Mouse (Mus musculus) myocyte (in vitro differentiated cells): Measurements from ENCODE around the gene Kcnip2. TPM values are rescaled to one million over a fixed set of nuclear protein-coding genes. Genes with fewer than 3 reads are reported as not detected.

ENCODE experiments used
- H3K27me3 ChIP-seq: one replicate; pipeline ENCODE4 v1.6.1; 2011; ENCODE audit not compliant: control insufficient read depth, insufficient read depth, insufficient read length
- H3K36me3 ChIP-seq: one replicate; pipeline ENCODE4 v1.6.1; 2011; ENCODE audit not compliant: control insufficient read depth, insufficient read depth
- H3K4me2 ChIP-seq: one replicate; pipeline ENCODE4 v1.6.1; 2011; ENCODE audit warnings: low read depth, control low read depth
- H3K4me3 ChIP-seq: one replicate; pipeline ENCODE4 v1.5.1; 2011; ENCODE audit warnings: mild to moderate bottlenecking, control low read depth, moderate library complexity
- H3K79me2 ChIP-seq: one replicate; pipeline ENCODE4 v1.6.1; 2011; ENCODE audit not compliant: control insufficient read depth, insufficient read depth
- H3ac ChIP-seq: one replicate; pipeline ENCODE4 v1.6.1; 2011; ENCODE audit not compliant: control insufficient read depth, insufficient read length
- CEBPB ChIP-seq: IDR thresholded peaks from 2 replicates; pipeline ENCODE4 v1.6.1; 2011; ENCODE audit warnings: mild to moderate bottlenecking, moderate library complexity; ENCODE audit not compliant: poor library complexity, insufficient read depth, severe bottlenecking
- E2F4 ChIP-seq: IDR thresholded peaks from one replicate; pipeline ENCODE4 v1.6.1; 2011; ENCODE audit warnings: mild to moderate bottlenecking, control low read depth, moderate library complexity; ENCODE audit not compliant: insufficient read depth
- MAX ChIP-seq: IDR thresholded peaks from one replicate; pipeline ENCODE4 v1.6.1; 2011; ENCODE audit warnings: low read depth, mild to moderate bottlenecking, control low read depth
- MYOD1 ChIP-seq, 3 experiments: IDR thresholded peaks; one replicate each; pipeline ENCODE4 v1.6.1; 2011; ENCODE audit warnings: control low read depth in 2 of 3, low read depth in 2 of 3, mild to moderate bottlenecking in 2 of 3, moderate library complexity in 1 of 3; ENCODE audit not compliant: insufficient read length in 2 of 3, control insufficient read depth in 1 of 3
- MYOG ChIP-seq, 3 experiments: IDR thresholded peaks; one replicate each; pipeline ENCODE4 v1.6.1; 2011; ENCODE audit warnings: control low read depth in 2 of 3, low read depth in 2 of 3, mild to moderate bottlenecking in 2 of 3; ENCODE audit not compliant: insufficient read length in 2 of 3, control insufficient read depth in 1 of 3, insufficient read depth in 1 of 3
- POLR2A ChIP-seq: IDR thresholded peaks from one replicate; pipeline ENCODE4 v1.6.1; 2011; ENCODE audit warnings: low read depth, mild to moderate bottlenecking, control low read depth, moderate library complexity; ENCODE audit not compliant: insufficient read length
- POLR2AphosphoS2 ChIP-seq: IDR thresholded peaks from one replicate; pipeline ENCODE4 v1.6.1; 2011; ENCODE audit warnings: low read depth, control low read depth; ENCODE audit not compliant: insufficient read length
- REST ChIP-seq: IDR thresholded peaks from one replicate; pipeline ENCODE4 v1.6.1; 2011; ENCODE audit warnings: mild to moderate bottlenecking, control low read depth, moderate library complexity; ENCODE audit not compliant: insufficient read depth, insufficient read length
- SRF ChIP-seq: IDR thresholded peaks from one replicate; pipeline ENCODE4 v1.6.1; 2011; ENCODE audit warnings: low read depth; ENCODE audit not compliant: control insufficient read depth, insufficient read length
- TCF12 ChIP-seq: IDR thresholded peaks from one replicate; pipeline ENCODE4 v1.6.1; 2011; ENCODE audit warnings: mild to moderate bottlenecking, control low read depth; ENCODE audit not compliant: poor library complexity, insufficient read depth, severe bottlenecking
- TCF3 ChIP-seq: IDR thresholded peaks from one replicate; pipeline ENCODE4 v1.6.1; 2011; ENCODE audit warnings: low read depth, control low read depth; ENCODE audit not compliant: insufficient read length
- USF1 ChIP-seq: IDR thresholded peaks from one replicate; pipeline ENCODE4 v1.6.1; 2011; ENCODE audit warnings: low read depth, mild to moderate bottlenecking, control low read depth, moderate library complexity
- polyA plus RNA-seq: library from polyadenylated mRNA; unstranded; fragments of >200 nt; fragmentation: generic; extraction: Trizol; gene quantifications from one replicate; pipeline ENCODE4 v1.2.1, GENCODE M21; 2012; ENCODE audit warnings: missing spikeins

The Kcnip2 gene
- polyA plus RNA-seq, 1 experiment = 0.04 TPM

DNA sequence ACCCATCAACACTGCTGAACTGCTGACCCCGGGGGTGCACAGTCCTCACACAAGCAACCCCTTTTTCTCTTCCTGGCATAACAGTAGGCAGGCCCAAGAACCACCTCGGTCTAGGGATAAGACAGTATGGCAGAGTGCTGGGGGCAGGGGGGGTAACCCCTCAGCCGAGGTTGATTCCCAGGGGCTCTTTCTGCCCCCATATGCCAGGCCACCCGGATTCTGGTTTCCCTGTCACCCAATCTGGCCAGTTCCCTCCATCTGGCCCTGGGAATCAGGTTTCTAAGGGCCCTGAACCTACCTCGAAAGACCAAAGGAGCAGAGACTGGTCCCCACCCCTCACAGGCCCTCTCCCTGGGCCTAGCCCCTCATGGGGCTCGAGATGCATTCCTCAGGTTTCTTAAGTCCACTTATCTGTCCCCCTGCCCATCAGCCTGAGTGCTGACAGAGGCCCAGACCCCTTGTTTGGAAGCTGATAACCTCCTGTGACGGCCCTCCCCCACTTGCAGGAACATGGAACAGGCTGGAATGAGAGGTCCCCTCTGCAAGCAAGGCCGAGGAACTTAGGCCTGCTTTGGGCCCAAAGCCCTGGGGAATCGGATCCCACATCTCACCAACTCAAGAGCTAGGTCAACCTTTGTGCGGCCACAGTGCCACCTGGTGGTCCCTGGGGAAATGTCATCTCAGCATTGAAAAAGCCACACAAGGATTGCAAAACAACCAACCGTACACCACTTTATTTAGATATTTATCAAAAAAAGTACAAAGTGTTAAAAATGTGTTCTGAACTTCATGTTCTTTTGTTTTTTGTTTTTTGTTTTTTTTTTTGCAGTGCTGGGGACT is 68.6 kb downstream of the Kcnip2 start:
- H3K4me2 ChIP-seq = no peak overlapping the region
- no peak overlapping the region for H3ac ChIP-seq
- H3K4me3 ChIP-seq = no peak overlapping the region
- H3K36me3 ChIP-seq = no peaks in the 10 kb centered on the region
- TF ChIP-seq CEBPB (0 out of 2 replicates have a peak, but pooled peaks have one; percentile 50), E2F4 (no peak)
- peaks cover 15% of the 10 kb centered on the region for H3K27me3 ChIP-seq
- no peaks in the 10 kb centered on the region for H3K79me2 ChIP-seq

DNA sequence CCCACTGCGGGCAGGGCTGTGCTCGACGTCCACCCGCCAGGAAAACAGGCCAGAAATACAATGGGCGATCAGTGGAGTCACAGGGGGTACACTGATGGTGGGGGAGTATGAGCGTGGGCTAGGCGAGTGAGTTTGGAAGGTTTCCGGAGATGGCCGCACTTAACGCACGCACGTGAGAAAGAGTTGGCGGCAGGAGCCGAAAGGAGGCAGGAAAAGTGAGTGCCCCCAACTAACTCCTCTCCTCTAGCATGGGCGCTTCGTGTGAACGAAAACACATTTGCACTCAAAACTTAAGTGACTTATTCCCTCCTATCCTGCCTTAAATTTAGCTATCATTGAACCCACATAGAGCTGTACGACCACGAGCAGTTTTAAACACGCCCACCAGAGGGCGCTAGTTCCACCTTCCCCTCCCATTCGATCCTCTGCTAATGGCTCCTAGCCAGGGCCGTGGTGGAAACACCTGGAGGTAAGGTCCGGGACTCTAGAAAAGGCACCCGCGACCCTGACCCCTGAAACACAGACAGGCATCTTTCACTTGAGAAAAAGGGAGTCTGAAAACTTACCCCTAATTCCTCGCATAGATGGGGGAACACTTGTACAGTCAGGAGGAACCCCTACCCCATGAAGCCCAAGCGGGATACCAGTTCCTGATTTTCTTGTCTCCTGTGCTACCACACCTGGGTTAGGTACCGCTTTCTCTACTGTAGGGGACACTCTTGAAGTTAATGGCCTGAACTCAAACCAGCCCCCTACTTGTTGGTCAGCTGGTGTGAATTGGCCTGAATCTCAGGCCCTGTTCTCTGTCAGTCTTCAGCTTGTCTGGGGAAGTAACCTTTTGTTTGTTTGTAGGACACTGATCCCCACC is 69.5 kb downstream of the Kcnip2 start:
- TF ChIP-seq MYOG (IDR thresholded peaks at IDR 0.05; ENCODE audit: control insufficient read depth in 1 of 3, insufficient read depth in 1 of 3, insufficient read length in 2 of 3, low read depth in 2 of 3) (no peak), SRF (no peak), CEBPB (no peak), POLR2AphosphoS2 (no peak), E2F4 (no peak), TCF3 (no peak), TCF12 (no peak), USF1 (no peak), MYOD1 (IDR thresholded peaks at IDR 0.05; ENCODE audit: control insufficient read depth in 1 of 3, insufficient read length in 2 of 3, low read depth in 2 of 3) (no peak), MAX (no peak), REST (no peak)
- no peak overlapping the region for H3ac ChIP-seq
- no peaks in the 10 kb centered on the region for H3K36me3 ChIP-seq
- no peak overlapping the region for H3K4me3 ChIP-seq
- peaks cover 24% of the 10 kb centered on the region for H3K27me3 ChIP-seq
- no peak overlapping the region for H3K4me2 ChIP-seq
- H3K79me2 ChIP-seq = no peaks in the 10 kb centered on the region

DNA sequence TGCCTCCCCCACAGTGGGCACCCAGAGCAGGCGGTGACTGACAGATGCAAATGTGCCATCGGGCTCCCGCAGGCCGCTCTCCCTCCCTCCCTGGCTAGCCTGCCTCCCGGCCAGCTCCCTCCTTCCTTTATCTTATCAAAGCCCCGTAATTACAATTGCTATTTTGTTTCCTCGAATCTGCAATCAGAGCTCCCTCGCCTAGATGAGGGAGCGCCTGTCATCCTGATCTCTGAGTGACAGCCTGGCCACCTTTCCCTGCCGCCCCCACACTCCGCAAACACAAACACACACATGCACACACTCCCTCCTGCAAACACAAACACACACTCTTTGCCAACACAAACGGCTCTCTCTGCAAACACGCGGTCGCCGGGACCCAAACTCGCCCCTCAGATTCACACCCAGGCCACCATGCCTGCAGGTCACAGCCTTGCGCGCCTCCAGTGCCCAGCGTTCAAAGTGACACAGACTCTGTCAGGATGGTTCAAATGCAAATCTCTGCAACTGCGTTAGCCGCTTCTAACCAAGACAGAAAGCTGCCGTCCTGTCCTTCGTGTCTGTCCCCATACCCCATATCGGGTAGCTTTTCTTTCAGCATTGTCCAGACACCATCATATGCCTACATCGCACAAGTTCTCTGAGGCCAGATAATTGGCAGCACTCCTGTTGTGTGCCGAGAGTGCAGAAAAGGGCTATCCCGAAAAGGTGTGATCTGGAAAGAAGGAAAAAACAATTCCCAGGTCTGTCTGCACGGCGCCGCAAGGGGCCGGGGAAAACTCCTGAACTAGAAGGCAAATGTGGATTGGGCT is 70.3 kb downstream of the Kcnip2 start:
- Histone ChIP-seq H3K27me3 (peaks cover 30% of the 10 kb centered on the region), H3K4me3 (no peak overlapping the region)
- no peak for TF ChIP-seq TCF12
- TF ChIP-seq CEBPB = no peak
- no peak for TF ChIP-seq POLR2AphosphoS2
- TF ChIP-seq POLR2A = no peak
- no peak for TF ChIP-seq MYOG (IDR thresholded peaks at IDR 0.05; ENCODE audit: control insufficient read depth in 1 of 3, insufficient read depth in 1 of 3, insufficient read length in 2 of 3, low read depth in 2 of 3)
- TF ChIP-seq MAX = no peak
- TF ChIP-seq E2F4 = no peak
- TF ChIP-seq TCF3 = no peak
- no peak for TF ChIP-seq USF1
- no peak for TF ChIP-seq REST
- no peak for TF ChIP-seq SRF
- TF ChIP-seq MYOD1 (IDR thresholded peaks at IDR 0.05; ENCODE audit: control insufficient read depth in 1 of 3, insufficient read length in 2 of 3, low read depth in 2 of 3) = no peak

DNA sequence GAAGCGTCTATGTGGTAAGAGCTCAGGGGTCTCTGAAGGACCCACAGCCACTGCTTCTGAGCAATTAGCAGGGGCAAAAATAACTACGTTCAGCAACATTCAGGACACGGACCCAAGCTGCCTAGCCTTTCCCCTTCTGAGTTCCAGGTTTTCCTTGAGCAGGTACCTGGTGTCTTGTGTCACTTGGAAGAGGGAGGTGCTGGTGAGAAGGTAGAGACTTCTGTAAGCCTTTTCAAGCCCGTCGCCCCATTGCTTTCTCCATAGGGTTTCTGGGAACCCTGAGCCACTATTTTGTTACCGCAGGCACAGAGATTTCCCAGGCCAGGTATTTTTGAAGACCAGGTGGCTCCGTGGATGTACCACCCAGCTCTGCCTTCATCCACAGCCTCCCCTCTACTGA is 72.2 kb downstream of the Kcnip2 start:
- H3K79me2 ChIP-seq = no peaks in the 10 kb centered on the region
- no peaks in the 10 kb centered on the region for H3K36me3 ChIP-seq
- H3K27me3 ChIP-seq = peaks cover 39% of the 10 kb centered on the region
- no peak overlapping the region for H3K4me3 ChIP-seq
- TF ChIP-seq MYOD1 (IDR thresholded peaks at IDR 0.05; ENCODE audit: control insufficient read depth in 1 of 3, insufficient read length in 2 of 3, low read depth in 2 of 3) = no peak
- no peak for TF ChIP-seq TCF12
- TF ChIP-seq E2F4 = no peak
- no peak overlapping the region for H3ac ChIP-seq
- no peak overlapping the region for H3K4me2 ChIP-seq

More for the DNA sequence above, 70.3 kb downstream of the Kcnip2 start:
- no peaks in the 10 kb centered on the region for H3K79me2 ChIP-seq
- H3K36me3 ChIP-seq = no peaks in the 10 kb centered on the region
- H3K4me2 ChIP-seq = no peak overlapping the region
- no peak overlapping the region for H3ac ChIP-seq
